Mouse (Mus musculus) MEL (cell line): ENCODE data around the gene Slc18a3. TPM values are rescaled to one million over a fixed set of nuclear protein-coding genes. Genes with fewer than 3 reads are reported as not detected.

ENCODE experiments used
- DNase-seq: peaks from one replicate; pipeline ENCODE4 v3.0.0; 2011; ENCODE audit warnings: low read depth, low spot score
- H3K27ac ChIP-seq: 2 replicates; pipeline ENCODE4 v1.5.1; 2012; ENCODE audit warnings: low read depth, mild to moderate bottlenecking, control low read depth, low read length, moderate library complexity; ENCODE audit not compliant: control insufficient read depth
- H3K27me3 ChIP-seq, 2 experiments: fragments of 150-350 bp in 1 of 2; sonication (generic) in 1 of 2; 2 replicates each; pipeline ENCODE4 v1.6.1; 2012; ENCODE audit warnings: low read length in 2 of 2, mild to moderate bottlenecking in 2 of 2, improper control_type of control experiment in 1 of 2, moderate library complexity in 1 of 2; ENCODE audit not compliant: insufficient read depth in 2 of 2, control insufficient read depth in 1 of 2
- H3K36me3 ChIP-seq, 2 experiments: 2 replicates each; pipeline ENCODE4 v1.6.1; 2012 to 2014; ENCODE audit warnings: low read length in 2 of 2, improper control_type of control experiment in 1 of 2, inconsistent platforms in 1 of 2, mild to moderate bottlenecking in 1 of 2; ENCODE audit not compliant: insufficient read depth in 2 of 2, control insufficient read depth in 1 of 2
- H3K4me1 ChIP-seq, 2 experiments: fragments of 150-350 bp in 1 of 2; sonication (generic) in 1 of 2; 2 replicates each; pipeline ENCODE4 v1.6.1; 2012; ENCODE audit warnings: low read length in 2 of 2, improper control_type of control experiment in 1 of 2, mild to moderate bottlenecking in 1 of 2; ENCODE audit not compliant: insufficient read depth in 2 of 2, control insufficient read depth in 1 of 2
- H3K4me3 ChIP-seq, 2 experiments: fragments of 150-350 bp in 1 of 2; sonication (generic) in 1 of 2; 2 replicates each; pipeline ENCODE4 v1.5.1; 2012; ENCODE audit warnings: low read depth in 2 of 2, low read length in 2 of 2, mild to moderate bottlenecking in 2 of 2, moderate library complexity in 2 of 2, control low read depth in 1 of 2, improper control_type of control experiment in 1 of 2; ENCODE audit not compliant: control insufficient read depth in 1 of 2, insufficient read depth in 1 of 2
- H3K79me2 ChIP-seq: 2 replicates; pipeline ENCODE4 v1.6.1; 2012; ENCODE audit warnings: mild to moderate bottlenecking, low read length, moderate library complexity; ENCODE audit not compliant: control insufficient read depth, poor library complexity, insufficient read depth
- H3K9ac ChIP-seq: 2 replicates; pipeline ENCODE4 v1.6.1; 2012; ENCODE audit warnings: low read depth, mild to moderate bottlenecking, control low read depth, low read length, moderate library complexity; ENCODE audit not compliant: control insufficient read depth, poor library complexity, severe bottlenecking
- H3K9me3 ChIP-seq: fragments of 150-350 bp; sonication (generic); replicated peaks from 2 replicates; pipeline ENCODE4 v1.6.1; 2012; ENCODE audit warnings: mild to moderate bottlenecking, low read length, improper control_type of control experiment, moderate library complexity; ENCODE audit not compliant: insufficient read depth
- BHLHE40 ChIP-seq: IDR thresholded peaks from 2 replicates; pipeline ENCODE4 v1.6.1; 2012; ENCODE audit warnings: low read depth, mild to moderate bottlenecking, inconsistent platforms, low read length, improper control_type of control experiment, borderline replicate concordance
- CHD2 ChIP-seq: IDR thresholded peaks from 2 replicates; pipeline ENCODE4 v1.6.1; 2011; ENCODE audit warnings: low read length, improper control_type of control experiment
- CTCF ChIP-seq, 3 experiments: IDR thresholded peaks in 2 of 3; conservative IDR thresholded peaks in 1 of 3; 2 replicates each; pipeline ENCODE4 v1.5.1; 2011 to 2012; ENCODE audit warnings: low read length in 3 of 3, low read depth in 2 of 3, mild to moderate bottlenecking in 2 of 3, improper control_type of control experiment in 1 of 3, inconsistent platforms in 1 of 3, mixed read lengths in 1 of 3, moderate library complexity in 1 of 3; ENCODE audit not compliant: control insufficient read depth in 1 of 3, insufficient read depth in 1 of 3, poor library complexity in 1 of 3, severe bottlenecking in 1 of 3
- E2F4 ChIP-seq: IDR thresholded peaks from 2 replicates; pipeline ENCODE4 v1.6.1; 2011; ENCODE audit warnings: low read depth, low read length, improper control_type of control experiment, borderline replicate concordance
- ELF1 ChIP-seq: IDR thresholded peaks from 2 replicates; pipeline ENCODE4 v1.6.1; 2014; ENCODE audit warnings: low read depth, mild to moderate bottlenecking, inconsistent platforms, low read length, improper control_type of control experiment, moderate library complexity
- EP300 ChIP-seq, 2 experiments: IDR thresholded peaks; 2 replicates each; pipeline ENCODE4 v1.6.1; 2011; ENCODE audit warnings: improper control_type of control experiment in 2 of 2, low read length in 2 of 2, low read depth in 1 of 2, mild to moderate bottlenecking in 1 of 2
- ETS1 ChIP-seq: IDR thresholded peaks from 2 replicates; pipeline ENCODE4 v1.6.1; 2012; ENCODE audit warnings: low read depth, mild to moderate bottlenecking, inconsistent platforms, low read length, improper control_type of control experiment, moderate library complexity
- GATA1 ChIP-seq: IDR thresholded peaks from 2 replicates; pipeline ENCODE4 v1.6.1; 2011; ENCODE audit warnings: low read depth, low read length, improper control_type of control experiment
- HCFC1 ChIP-seq: IDR thresholded peaks from 2 replicates; pipeline ENCODE4 v1.6.1; 2012; ENCODE audit warnings: low read depth, mild to moderate bottlenecking, inconsistent platforms, low read length, improper control_type of control experiment, moderate library complexity
- JUND ChIP-seq: IDR thresholded peaks from 2 replicates; pipeline ENCODE4 v1.6.1; 2011; ENCODE audit warnings: low read depth, mild to moderate bottlenecking, improper control_type of control experiment, low read length
- KAT2A ChIP-seq: conservative IDR thresholded peaks from 2 replicates; pipeline ENCODE4 v1.6.1; 2012; ENCODE audit warnings: low read depth, low read length, improper control_type of control experiment, inconsistent platforms
- MAZ ChIP-seq: IDR thresholded peaks from 2 replicates; pipeline ENCODE4 v1.6.1; 2012; ENCODE audit warnings: low read depth, mild to moderate bottlenecking, inconsistent platforms, low read length, improper control_type of control experiment
- MXI1 ChIP-seq: IDR thresholded peaks from 2 replicates; pipeline ENCODE4 v1.6.1; 2011; ENCODE audit warnings: mild to moderate bottlenecking, low read depth, low read length, improper control_type of control experiment
- MYB ChIP-seq: IDR thresholded peaks from 2 replicates; pipeline ENCODE4 v1.6.1; 2011; ENCODE audit warnings: mild to moderate bottlenecking, low read depth, low read length, improper control_type of control experiment
- MYC ChIP-seq: IDR thresholded peaks from 2 replicates; pipeline ENCODE4 v1.6.1; 2011; ENCODE audit warnings: low read depth, mild to moderate bottlenecking, low read length, improper control_type of control experiment, moderate library complexity
- POLR2A ChIP-seq, 2 experiments: IDR thresholded peaks; 2 replicates each; pipeline ENCODE4 v1.6.1; 2011 to 2012; ENCODE audit warnings: low read length in 2 of 2, mild to moderate bottlenecking in 2 of 2, control low read depth in 1 of 2, improper control_type of control experiment in 1 of 2, low read depth in 1 of 2, moderate library complexity in 1 of 2; ENCODE audit not compliant: control insufficient read depth in 1 of 2, insufficient read depth in 1 of 2, poor library complexity in 1 of 2
- RAD21 ChIP-seq: IDR thresholded peaks from 2 replicates; pipeline ENCODE4 v1.6.1; 2011; ENCODE audit warnings: mild to moderate bottlenecking, low read depth, low read length, improper control_type of control experiment
- RCOR1 ChIP-seq: IDR thresholded peaks from 2 replicates; pipeline ENCODE4 v1.6.1; 2012; ENCODE audit warnings: low read depth, mild to moderate bottlenecking, inconsistent platforms, low read length, improper control_type of control experiment
- SIN3A ChIP-seq: IDR thresholded peaks from 2 replicates; pipeline ENCODE4 v1.6.1; 2012; ENCODE audit warnings: low read length, improper control_type of control experiment, inconsistent platforms
- TAL1 ChIP-seq: IDR thresholded peaks from 2 replicates; pipeline ENCODE4 v1.6.1; 2012; ENCODE audit warnings: mild to moderate bottlenecking, inconsistent platforms, low read length, moderate library complexity, mixed read lengths
- TBP ChIP-seq: IDR thresholded peaks from 2 replicates; pipeline ENCODE4 v1.8.0; 2011; ENCODE audit warnings: low read depth, low read length, improper control_type of control experiment
- TCF12 ChIP-seq: IDR thresholded peaks from 2 replicates; pipeline ENCODE4 v1.6.1; 2014; ENCODE audit warnings: low read depth, mild to moderate bottlenecking, inconsistent platforms, low read length, improper control_type of control experiment, moderate library complexity
- USF1 ChIP-seq: IDR thresholded peaks from 2 replicates; pipeline ENCODE4 v1.6.1; 2014; ENCODE audit warnings: low read depth, mild to moderate bottlenecking, inconsistent platforms, low read length, improper control_type of control experiment, moderate library complexity
- USF2 ChIP-seq, 2 experiments: IDR thresholded peaks; 2 replicates each; pipeline ENCODE4 v1.6.1; 2011 to 2012; ENCODE audit warnings: improper control_type of control experiment in 2 of 2, low read length in 2 of 2, borderline replicate concordance in 1 of 2, inconsistent platforms in 1 of 2, low read depth in 1 of 2, mild to moderate bottlenecking in 1 of 2; ENCODE audit not compliant: insufficient read depth in 1 of 2
- ZC3H11A ChIP-seq: IDR thresholded peaks from 2 replicates; pipeline ENCODE4 v1.6.1; 2012; ENCODE audit warnings: low read depth, mild to moderate bottlenecking, inconsistent platforms, low read length, improper control_type of control experiment
- ZKSCAN1 ChIP-seq: IDR thresholded peaks from 2 replicates; pipeline ENCODE4 v1.6.1; 2012; ENCODE audit warnings: low read depth, mild to moderate bottlenecking, inconsistent platforms, low read length, improper control_type of control experiment, moderate library complexity
- ZMIZ1 ChIP-seq: IDR thresholded peaks from 2 replicates; pipeline ENCODE4 v1.6.1; 2012; ENCODE audit warnings: low read depth, mild to moderate bottlenecking, inconsistent platforms, low read length, improper control_type of control experiment, moderate library complexity
- polyA plus RNA-seq, 2 experiments: library from polyadenylated mRNA; stranded (reverse) in 1 of 2; unstranded in 1 of 2; fragments of >175 nt in 1 of 2; fragments of >200 nt in 1 of 2; gene quantifications; 2 replicates each; pipeline versions ENCODE4 v1.2.1 to v1.2.4; 2012; ENCODE audit warnings: low replicate concordance in 2 of 2, low read depth in 1 of 2; ENCODE audit not compliant: insufficient read length in 2 of 2, insufficient read depth in 1 of 2, missing spikeins in 1 of 2
- total RNA-seq: library from RNA; depleted of rRNA; stranded (reverse); fragments of 300-350 nt; gene quantifications from 2 replicates; pipeline ENCODE4 v1.2.3, GENCODE M21; 2012

Slc18a3 gene
- total and polyA plus RNA-seq, 3 experiments: not detected

DNA sequence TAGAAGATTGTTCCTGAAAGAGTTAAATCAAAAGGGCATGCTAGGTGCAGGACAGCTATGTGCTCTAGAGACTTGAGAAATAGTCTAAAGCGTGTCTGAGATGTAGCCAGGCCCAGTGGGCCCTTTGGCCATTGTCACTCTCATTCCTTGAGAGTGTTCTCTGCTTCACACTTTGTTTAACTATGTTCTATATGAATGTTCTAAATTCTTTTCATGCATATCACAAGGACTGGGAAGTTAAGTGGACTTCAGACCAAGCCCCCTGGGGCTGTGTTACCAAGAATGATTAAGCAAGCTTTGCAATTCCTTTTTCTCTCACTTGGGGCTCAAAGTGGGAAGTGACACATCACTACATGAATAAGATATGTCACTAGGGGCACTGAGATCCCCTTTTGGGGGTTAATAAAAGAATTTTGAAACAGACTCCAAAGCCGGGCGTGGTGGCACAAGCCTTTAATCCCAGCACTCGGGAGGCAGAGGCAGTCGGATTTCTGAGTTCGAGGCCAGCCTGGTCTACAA lies 44.9 kb upstream of the Slc18a3 start:
- H3K9ac ChIP-seq: peak overlapping the region; percentile 64
- peaks cover 12 to 40% of the 10 kb centered on the region in 2 experiments for H3K4me1 ChIP-seq
- H3K27ac ChIP-seq: peak overlapping the region; percentile 93
- H3K27me3 ChIP-seq: no peaks in the 10 kb centered on the region
- H3K36me3 ChIP-seq: peaks cover 0 to 28% of the 10 kb centered on the region in 2 experiments; a peak in 2 of 4 replicates
- peak overlapping the region; percentile 46 to 56; a peak in 3 of 4 replicates for H3K4me3 ChIP-seq
- H3K79me2 ChIP-seq: peaks cover 11% of the 10 kb centered on the region
- peak; percentile 78 for DNase-seq
- TF ChIP-seq HCFC1 (no peak), EP300 (IDR thresholded peaks at IDR 0.05; ENCODE audit: low read depth in 1 of 2, low read length in 2 of 2) (peak in 1 of 2 experiments; percentile 20; a peak in 1 of 4 replicates), ETS1 (peak; percentile 25; the same call in 1 of the 2 replicates), CTCF (IDR thresholded peaks at IDR 0.05 in 2 of 3, conservative IDR thresholded peaks at IDR 0.05 in 1 of 3; ENCODE audit: control insufficient read depth in 1 of 3, insufficient read depth in 1 of 3, low read depth in 2 of 3, low read length in 3 of 3, poor library complexity in 1 of 3, severe bottlenecking in 1 of 3) (peak in 2 of 3 experiments; percentile 16 to 18; a peak in 2 of 6 replicates)
- no peaks in the 10 kb centered on the region for H3K9me3 ChIP-seq

DNA sequence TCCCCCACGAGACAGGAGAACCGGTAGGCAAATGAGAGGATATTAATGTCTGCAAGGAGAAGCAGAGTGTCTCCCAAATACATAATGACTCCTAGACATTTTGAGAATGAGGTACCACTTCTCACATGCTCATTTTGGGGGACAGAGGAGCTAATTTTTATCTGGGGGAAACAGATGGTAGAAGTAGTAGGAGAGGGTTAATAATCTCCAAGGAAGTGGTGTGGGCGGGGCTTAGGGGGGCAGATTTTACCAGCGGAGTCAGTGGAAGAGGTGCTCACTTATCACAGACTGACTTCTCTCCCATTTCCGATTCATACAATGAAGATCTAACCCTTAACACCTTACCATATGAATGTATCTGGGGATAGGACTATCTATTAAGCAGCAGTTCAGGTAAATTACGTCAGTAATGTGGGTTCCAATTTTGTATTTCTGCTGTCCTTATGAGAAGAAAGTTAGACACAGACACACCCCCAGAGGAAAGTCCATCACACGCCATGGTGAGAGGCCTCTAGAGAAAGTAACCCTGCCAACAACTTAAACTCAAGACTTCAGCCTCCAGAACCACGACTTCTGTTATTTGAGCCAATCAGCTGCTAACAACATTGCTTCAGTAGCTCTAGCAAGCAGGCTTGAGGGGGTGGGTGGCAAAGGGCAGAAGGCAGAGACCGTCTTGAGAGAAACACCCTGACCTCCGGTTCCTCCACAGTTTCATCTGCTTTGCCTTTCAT lies 43.6 kb upstream of the Slc18a3 start:
- DNase-seq: peak; percentile 92
- Histone ChIP-seq H3K79me2 (no peaks in the 10 kb centered on the region), H3K27me3 (no peaks in the 10 kb centered on the region), H3K9me3 (no peaks in the 10 kb centered on the region)
- TF ChIP-seq BHLHE40 (peak; percentile 35; the same call in 1 of the 2 replicates), RAD21 (no peak), MAZ (peak; percentile 67), USF1 (no peak), TBP (0 out of 2 replicates have a peak, but pooled peaks have one; percentile 10), HCFC1 (peak; percentile 52; the same call in 1 of the 2 replicates), E2F4 (no peak), USF2 (IDR thresholded peaks at IDR 0.05; ENCODE audit: borderline replicate concordance in 1 of 2, insufficient read depth in 1 of 2, low read depth in 1 of 2, low read length in 2 of 2) (no peak), GATA1 (peak; percentile 91), ZKSCAN1 (no peak), ETS1 (peak; percentile 82), TCF12 (peak; percentile 94), TAL1 (peak; percentile 87), RCOR1 (peak; percentile 81), JUND (no peak), KAT2A (no peak), MXI1 (peak; percentile 18), MYC (peak; percentile 62; the same call in 1 of the 2 replicates), EP300 (IDR thresholded peaks at IDR 0.05; ENCODE audit: low read depth in 1 of 2, low read length in 2 of 2) (peak; percentile 85 to 91), POLR2A (IDR thresholded peaks at IDR 0.05; ENCODE audit: control insufficient read depth in 1 of 2, insufficient read depth in 1 of 2, low read depth in 1 of 2, low read length in 2 of 2, poor library complexity in 1 of 2) (peak; percentile 26 to 51; a peak in 1 of 4 replicates), ZMIZ1 (peak; percentile 41; the same call in 1 of the 2 replicates), SIN3A (peak; percentile 54), MYB (no peak), CHD2 (no peak), ELF1 (0 out of 2 replicates have a peak, but pooled peaks have one; percentile 33), ZC3H11A (no peak)
- TF ChIP-seq, all 39 proteins: peak for 16
- Histone ChIP-seq H3K4me3 (peak overlapping the region; percentile 46 to 56), H3K27ac (peak overlapping the region; percentile 93), H3K9ac (peak overlapping the region; percentile 64), H3K4me1 (peaks cover 15 to 46% of the 10 kb centered on the region in 2 experiments), H3K36me3 (peaks cover 0 to 25% of the 10 kb centered on the region in 2 experiments; a peak in 2 of 4 replicates)
